Mouse (Mus musculus): ENCODE results near the gene Reg1.
"Not testable (repeated sequence)": the region's sequence is repeated elsewhere in the genome, so short reads cannot be mapped to it uniquely, and the experiment has no call there.

DNA sequence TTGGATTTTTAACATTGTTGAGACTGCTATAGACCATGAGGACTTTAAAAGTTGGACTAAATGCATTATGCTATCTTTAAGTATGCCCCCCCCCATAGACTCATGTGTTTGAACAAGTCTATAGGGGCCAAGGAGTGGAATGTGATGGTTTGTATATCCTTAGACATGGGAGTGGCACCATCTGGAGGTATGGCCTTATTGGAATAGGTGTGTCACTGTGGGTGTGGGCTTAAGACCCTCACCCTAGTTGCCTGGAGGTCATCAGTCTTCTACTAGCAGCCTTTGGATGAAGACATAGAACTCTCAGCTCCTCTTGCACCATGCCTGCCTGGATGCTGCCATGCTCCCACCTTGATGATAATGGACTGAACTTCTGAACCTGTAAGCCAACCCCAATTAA is at the start of gene Reg1:
- TF ChIP-seq CTCF (IDR thresholded peaks at IDR 0.05; ENCODE audit: low read depth, low read length); POLR2A (IDR thresholded peaks at IDR 0.05; ENCODE audit: extremely low read depth, insufficient read depth, low read length): not testable (repeated sequence)
